Mouse (Mus musculus): ENCODE measurements at regions not wholly inside any gene's neighbourhood (a gene's known extent, or its start where the extent isn't known, plus 50 kb on each side); places are given as distances from the start of the nearest gene placed in this dataset.

DNA sequence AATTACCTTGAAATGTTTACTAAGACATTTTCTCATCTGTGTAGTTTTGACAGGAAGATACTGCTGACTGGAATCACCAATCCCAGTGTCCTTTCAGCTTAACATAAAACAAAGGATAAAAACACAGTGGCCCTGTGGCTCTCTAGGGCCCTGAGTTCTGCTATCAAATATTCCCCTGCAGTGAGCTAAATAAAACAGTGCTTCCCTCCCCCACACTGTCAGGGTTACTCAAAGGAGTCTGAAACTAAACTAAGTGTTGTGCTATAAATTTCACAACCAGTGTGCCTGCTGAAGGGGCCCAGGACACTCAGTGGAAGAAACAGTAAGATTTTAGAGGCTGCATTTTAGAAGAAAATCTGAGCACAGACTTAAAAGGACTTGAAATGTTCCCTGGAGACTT is 324.6 kb upstream of the 1700009N14Rik start:
- no peaks in the 10 kb centered on the region for H3K4me1 ChIP-seq (ENCODE audit: control insufficient read depth, insufficient read depth, low read length)
- no peak for TF ChIP-seq CTCF (IDR thresholded peaks at IDR 0.05; ENCODE audit: low read depth, low read length)
- TF ChIP-seq POLR2A (IDR thresholded peaks at IDR 0.05; ENCODE audit: extremely low read depth, insufficient read depth, low read length): no peak
- no peak overlapping the region for H3K9ac ChIP-seq (ENCODE audit: low read depth, low read length)
- H3K27me3 ChIP-seq (ENCODE audit: control insufficient read depth, insufficient read depth, low read length): no peaks in the 10 kb centered on the region
- no peaks in the 10 kb centered on the region for H3K79me2 ChIP-seq (ENCODE audit: control insufficient read depth, insufficient read depth, low read length)
- DNase-seq (ENCODE audit: extremely low read depth, low read depth, low spot score): no peak
- no peaks in the 10 kb centered on the region for H3K36me3 ChIP-seq (ENCODE audit: control insufficient read depth, insufficient read depth, low read length)
- no peak overlapping the region for H3K4me3 ChIP-seq (ENCODE audit: insufficient read depth, low read depth, low read length)
- H3K27ac ChIP-seq (replicated peaks; ENCODE audit: insufficient read depth, low read depth, low read length): no peak overlapping the region

All from liver, adult 2 months (tissue).